Mouse (Mus musculus) gastrocnemius, postnatal 4 days (tissue): ENCODE results near the gene Lrrc23. TPM values are rescaled to one million over a fixed set of nuclear protein-coding genes. Genes with fewer than 3 reads are reported as not detected.
A peak's percentile ranks its signal among the peaks of the same experiment; 100 is the strongest.
"Not testable (repeated sequence)": the region's sequence is repeated elsewhere in the genome, so short reads cannot be mapped to it uniquely, and the experiment has no call there.

Source experiments
- DNase-seq, 2 experiments: peaks; one replicate each; pipeline ENCODE4 v3.0.0; 2021 to 2022; ENCODE audit warnings: low spot score in 2 of 2, mixed read lengths in 2 of 2
- long read RNA-seq, 2 experiments: library from polyadenylated mRNA; stranded (forward); transcript quantifications; one replicate each; pipeline ENCODE4 v2.0.0; 2021
- total RNA-seq, 2 experiments: library from RNA; stranded (reverse); gene quantifications; 2 replicates each; pipeline ENCODE4 v1.2.3; 2021

Lrrc23 gene
- total RNA-seq = not detected
- long read RNA-seq, experiment 1, partial matches to known transcripts = 0 of 1 reads
- long read RNA-seq, experiment 1, other reads (novel, unspliced or antisense) = 1 of 1 reads
- long read RNA-seq, experiment 2, partial matches to known transcripts = 0 of 1 reads
- long read RNA-seq, experiment 2, other reads (novel, unspliced or antisense) = 1 of 1 reads

DNA sequence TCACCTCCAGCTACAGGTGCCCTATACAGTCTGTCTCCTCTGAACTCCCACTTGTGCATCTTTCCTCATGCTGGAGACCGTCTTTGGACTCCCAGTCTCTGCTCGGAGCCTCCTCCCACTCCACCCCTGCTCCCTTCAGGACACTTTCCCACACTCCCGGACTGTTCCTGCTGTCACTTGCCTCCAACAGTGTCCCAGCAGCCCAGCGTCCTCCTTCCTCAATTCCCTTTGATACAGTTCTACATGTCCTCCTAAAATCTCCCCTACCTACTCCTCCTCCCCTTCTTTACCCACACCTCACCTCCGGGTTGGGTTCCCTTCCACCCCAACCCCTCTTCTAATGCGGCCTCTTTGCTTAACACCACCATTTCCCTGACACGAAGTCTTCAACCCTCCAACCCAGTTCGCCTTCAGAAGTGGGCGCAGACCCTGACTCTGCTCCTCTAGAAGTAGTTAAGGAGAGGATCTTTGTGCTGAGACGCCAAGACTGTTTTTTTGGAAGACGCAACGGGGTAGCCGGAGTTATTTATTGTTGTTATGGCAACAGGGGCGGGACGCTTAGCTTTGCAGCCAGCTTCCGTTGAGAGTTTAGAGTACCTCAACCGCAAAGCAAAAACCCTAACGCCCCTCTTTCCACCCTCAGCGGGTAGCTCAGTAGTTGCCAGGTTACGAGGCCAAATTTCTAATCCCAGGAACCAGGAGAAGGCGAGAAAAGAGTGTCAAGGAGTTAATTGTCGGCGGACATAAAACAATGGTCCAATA is at the start of gene Lrrc23:
Gene Lrrc23 (minus strand): TSS at position 506 of the 762 bp plus-strand sequence.
- peak in 1 of 2 experiments; percentile 29 for DNase-seq

DNA sequence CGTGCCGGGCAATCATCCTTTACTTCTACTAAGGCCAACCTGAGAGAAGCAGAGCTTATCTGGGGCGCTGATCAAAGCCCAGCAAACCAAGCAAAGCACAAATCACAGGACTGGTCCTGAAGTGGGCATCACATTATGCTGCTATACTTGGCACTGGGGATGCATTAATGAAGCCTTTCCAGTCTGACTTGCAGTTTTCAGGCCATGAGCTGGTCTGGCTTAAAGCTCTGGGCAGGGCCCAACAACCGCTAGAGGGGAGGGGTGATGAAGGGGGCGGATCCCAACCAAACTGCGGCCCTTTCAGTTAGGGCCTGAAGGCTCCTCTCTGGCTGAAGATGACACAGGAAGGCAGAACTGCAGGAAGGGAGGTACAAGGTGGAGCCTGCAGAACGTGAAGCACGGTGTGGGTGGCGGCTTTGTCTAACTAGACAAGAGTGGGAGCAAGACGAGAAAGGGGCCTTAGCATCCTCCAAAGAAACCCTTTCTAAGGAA is 48.6 kb upstream of the Lrrc23 start:
- DNase-seq = no peak

DNA sequence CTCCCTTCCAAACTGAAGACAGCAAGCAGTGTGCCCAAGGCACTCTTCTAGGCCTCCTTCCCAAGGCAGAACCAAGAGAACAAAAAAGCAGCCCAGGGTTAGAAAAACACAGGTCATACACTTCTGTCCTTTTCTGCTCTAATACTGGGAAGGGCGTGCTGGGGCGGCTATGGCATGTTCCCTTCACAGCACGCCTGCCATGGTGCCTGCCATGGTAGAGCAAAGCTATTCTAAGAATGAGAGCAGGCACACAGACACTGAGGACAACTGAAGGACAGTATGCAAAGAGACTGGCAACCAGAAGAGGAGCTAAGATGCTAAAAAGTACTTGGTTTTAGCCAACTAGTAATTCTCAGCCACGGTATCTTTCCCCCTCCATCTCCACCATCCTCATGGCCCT is 42.5 kb upstream of the Lrrc23 start:
- DNase-seq = no peak

DNA sequence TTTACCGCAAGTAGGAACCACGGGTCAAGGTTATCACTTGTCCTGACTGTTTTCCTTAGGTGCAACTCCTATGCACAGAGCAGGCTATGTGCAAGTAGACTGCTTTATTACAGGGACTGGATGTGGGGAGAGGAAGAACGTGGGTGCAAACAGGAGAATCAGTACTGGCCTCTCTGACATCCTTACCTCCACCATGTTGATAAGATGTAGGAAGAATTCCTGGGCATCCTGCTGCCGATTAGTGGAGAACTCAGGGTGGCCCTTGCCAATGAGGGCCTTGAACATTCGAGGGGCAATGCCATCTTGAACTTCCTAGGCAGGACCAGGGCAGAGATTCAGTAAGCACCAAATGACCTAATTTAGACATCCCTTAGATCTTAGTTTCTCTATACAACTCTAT is 41.4 kb upstream of the Lrrc23 start:
- DNase-seq = no peak

DNA sequence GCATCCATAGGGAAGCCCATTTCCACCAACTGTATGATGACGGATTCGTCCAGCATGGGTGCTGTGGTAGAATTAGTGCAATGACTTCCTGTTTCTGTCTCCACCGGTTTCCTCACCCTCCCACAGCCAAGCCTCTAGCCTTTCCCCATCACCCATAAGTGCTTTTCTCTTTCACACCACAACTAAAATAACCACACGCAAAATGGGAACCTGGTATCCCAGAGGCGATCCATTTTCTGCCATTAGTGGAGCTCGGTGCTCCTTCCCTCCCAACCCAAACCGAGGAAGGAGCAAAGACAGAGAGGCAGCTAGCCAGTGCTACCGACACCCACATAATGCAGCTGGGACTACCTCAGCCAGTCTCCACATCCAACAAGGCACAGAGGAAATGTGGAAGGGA is 38.4 kb upstream of the Lrrc23 start:
- no peak for DNase-seq

DNA sequence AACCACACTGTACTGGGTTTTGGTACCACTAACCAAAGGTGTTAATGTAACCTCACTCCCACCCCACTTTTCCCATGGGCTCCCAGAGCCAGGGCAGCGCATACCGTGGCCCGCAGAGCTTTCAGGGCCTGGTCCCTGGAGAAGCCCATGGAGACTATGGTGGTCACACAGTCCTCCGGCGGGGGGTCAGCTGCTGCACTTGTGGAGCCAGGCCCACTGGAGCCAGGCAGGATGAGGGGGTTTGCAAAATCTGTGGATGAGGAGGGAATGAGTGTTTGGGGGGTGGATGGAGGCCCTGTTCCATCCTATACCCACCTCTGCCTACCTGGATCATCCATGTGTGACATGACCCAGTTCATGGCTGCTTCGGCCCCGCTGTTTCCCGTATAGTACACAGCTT is 38.0 kb upstream of the Lrrc23 start:
- DNase-seq = no peak

DNA sequence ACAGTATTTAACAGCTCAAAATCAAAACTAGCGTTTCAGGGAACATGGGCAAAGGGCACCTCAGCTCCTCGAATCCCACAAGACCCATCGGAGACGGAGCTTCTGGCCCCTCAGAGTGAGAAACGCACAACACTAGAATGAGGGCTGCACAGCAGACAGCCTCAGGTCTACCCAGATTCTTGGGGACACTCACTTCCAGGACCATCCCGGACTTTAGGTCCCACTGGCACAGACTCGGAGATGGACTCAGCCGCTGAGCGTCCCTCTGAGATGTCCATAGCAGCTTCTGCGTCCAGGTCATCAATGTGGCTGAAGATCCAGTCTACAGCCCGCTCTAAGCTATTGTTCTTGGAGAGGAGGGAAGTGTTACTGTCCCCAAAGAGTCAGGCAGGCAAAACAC is 37.6 kb upstream of the Lrrc23 start:
- no peak for DNase-seq

DNA sequence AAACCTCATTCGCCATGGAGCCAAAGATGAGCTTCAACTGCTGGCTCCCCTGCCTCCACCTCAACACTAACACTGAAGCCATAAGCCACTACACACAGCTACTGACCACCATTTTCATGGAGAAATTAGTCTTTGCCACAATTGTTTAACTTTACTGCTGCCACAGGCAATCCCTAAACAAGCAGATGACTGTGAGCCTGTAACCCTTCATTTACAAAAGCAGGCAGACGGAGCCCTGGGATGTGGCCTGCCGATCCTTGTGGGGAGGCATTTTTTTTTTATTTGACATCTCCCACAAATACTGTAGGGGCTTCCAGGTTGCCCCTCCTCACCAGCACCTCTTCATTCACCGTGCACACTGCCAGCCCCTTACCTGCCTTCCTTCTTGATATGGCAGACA is 37.1 kb upstream of the Lrrc23 start:
- no peak for DNase-seq

DNA sequence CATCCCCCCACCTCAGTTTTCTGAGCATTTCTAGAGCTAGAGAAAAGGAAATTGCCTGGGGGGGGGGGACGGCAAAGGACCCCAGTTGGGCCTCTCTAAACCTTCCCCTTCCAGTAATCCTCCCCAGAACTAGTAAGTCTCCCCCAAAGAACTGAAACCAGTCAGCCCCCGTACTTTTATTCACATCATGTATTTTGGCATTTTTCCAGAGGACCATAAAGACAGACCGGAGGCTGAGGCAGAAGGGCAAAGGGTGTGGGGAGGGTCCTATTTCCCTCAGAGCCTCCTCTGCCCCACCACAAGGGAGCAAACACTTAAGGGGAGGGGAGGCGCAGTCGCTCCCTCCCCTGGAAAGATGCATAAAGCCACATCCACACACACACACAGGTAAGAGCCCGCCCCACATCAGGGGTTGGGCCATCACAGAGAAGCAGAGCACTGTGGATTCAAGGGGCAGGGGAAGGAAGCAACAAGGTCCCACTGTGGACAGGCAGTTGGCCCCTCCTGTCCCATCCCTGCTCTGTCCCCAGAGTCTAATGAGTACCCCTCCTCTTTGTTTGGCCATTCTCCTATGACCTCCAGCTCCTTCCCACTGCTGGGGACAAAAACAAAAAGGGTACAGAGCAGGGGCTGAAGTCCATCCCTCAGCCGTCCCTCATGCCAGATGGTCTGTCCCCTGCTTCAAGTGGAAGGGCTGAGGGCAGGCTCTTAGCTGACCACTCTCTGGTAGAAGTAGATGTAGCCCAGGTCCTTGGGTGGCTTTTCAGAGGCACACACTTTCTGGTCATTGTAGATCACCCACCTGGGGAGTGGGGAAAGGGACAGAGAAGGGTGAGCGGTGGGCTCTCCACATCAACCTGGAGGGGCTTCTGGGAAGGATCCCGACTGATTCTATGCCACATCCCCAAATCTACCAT is 35.6 kb upstream of the Lrrc23 start:
- DNase-seq = no peak

DNA sequence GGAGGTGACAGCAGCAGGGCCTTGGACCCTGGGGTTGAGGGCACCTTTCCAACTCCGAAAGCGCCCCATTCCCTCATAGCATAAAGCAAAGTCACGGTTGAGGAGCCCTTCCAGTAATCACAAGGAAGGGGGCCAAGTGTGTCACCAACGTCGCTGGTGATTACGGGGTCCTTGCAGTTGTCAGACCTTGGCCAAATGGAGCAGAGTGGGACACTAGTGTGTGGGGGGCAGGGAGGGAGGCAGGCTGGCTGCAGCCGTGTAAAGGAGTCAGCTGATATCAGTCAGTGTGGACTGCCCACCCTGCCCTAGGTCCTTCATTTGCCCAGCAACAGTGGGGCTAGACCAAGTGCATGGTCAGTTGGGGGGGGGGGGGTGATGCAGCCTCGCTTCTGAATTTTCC is 34.9 kb upstream of the Lrrc23 start:
- DNase-seq = no peak

DNA sequence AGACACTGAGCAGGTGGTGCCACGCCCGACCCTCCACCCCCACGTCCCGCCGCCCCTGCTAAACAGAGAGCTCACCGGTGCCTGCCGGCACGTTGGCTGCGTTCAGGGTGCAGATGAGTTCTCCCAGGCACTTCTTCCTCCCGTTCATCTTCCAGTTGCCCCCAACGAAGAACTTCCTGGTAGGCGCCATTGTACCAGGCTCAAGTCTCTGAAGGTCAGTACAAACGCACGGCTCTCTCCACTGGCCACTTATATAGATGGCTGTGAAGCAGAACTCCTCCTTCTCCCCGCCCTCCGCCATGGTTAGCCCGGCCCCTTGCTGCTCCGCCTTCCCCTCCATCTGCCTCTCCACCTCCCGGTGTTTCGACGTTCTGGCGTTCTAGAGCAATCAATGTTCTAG is 34.4 kb upstream of the Lrrc23 start, which contains the start of gene Tpi1:
Gene Tpi1 (minus strand): TSS at position 364 of the 400 bp plus-strand sequence.
- DNase-seq = peak; percentile 78 to 91

DNA sequence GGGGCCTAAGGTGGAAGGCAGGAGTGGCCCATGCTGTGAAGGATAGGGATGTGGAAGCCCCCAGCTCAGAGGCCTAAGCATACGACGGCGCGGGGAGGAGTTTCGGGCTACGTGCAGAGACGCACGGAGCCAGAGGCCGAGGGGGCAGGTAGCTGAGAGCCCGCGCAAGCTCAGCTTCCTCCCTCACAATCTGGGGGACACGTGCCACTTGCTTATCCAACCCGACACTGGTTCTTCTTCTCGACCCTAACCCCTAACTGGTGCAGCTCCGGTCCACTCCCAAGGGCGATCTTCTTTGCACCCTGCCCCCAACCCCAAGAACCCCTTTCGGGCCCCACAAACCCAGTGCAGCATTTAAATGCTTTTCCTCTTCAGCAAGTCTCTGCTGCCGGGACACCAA is 34.0 kb upstream of the Lrrc23 start:
- peak in 1 of 2 experiments; percentile 66 for DNase-seq

DNA sequence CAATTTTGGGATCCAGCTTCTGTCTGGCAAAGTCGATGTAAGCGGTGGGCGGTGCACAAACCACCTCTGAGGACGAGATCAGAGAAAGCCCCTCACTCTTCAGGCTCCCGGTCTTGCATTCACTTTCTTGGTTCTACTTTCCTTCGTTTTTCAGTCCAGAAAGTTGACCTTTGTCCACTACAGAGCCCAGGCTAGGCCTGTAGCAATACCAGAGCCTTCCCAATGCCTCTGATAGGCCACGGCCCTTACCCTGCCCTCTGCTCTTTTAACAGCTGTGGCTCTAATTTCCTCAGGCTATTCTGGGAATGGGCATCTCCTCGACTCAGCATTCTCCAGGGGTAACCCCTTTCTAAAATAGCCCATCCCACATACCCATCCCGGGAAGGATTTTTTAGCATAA is 33.3 kb upstream of the Lrrc23 start:
- no peak for DNase-seq

DNA sequence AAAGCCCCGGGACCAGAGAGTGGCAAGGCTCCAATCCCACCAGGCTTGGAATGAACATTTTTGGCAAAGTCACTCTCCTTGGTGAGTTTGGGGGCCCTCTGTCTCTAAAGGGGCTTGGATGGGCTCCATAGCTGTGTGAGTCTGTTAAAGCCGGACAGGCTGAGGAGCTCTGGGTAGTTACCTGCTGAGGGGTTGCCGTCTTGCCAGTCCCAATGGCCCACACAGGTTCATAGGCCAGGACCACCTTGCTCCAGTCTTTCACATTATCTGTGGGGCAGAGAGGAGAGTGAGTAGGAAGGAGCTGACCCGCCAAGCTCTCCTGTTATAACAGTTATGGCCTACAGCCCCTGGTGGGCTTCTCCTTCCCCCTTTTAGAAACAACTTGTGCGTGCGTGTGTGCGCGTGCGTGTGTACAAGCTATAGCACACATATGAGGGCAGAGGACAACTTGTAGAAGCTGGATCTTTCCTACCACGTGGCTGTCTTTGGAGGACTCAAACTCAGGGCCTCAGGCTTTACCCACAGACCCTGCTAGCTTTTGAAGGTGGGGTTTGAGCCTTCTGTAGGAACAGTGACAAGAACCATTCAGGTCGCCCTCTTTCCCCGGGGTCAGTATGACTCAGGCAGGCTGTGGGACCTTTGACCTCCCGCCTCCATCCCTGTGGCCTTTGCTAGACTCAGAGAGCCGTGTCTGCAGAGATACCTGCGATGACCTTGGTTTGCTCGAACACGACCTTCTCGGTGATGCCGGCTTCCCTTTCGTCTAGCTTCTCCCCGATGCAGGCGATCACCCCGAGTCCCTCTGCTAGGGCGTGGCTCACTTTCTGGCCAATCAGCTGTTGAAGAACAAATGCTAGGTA is 32.4 kb upstream of the Lrrc23 start:
- DNase-seq = no peak

DNA sequence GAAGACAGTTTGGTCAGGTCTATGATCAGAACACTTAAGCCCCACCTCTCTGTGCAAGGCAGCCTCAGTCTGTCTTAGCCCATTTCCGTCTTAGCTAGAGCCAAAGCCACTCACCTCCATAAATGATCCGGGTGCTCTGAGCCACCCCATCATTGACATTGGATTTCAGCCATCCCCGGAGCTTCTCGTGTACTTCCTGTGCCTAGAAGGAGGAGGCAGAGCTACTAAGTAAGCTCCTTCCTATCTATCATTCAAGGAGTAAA is 31.8 kb upstream of the Lrrc23 start:
- no peak for DNase-seq

DNA sequence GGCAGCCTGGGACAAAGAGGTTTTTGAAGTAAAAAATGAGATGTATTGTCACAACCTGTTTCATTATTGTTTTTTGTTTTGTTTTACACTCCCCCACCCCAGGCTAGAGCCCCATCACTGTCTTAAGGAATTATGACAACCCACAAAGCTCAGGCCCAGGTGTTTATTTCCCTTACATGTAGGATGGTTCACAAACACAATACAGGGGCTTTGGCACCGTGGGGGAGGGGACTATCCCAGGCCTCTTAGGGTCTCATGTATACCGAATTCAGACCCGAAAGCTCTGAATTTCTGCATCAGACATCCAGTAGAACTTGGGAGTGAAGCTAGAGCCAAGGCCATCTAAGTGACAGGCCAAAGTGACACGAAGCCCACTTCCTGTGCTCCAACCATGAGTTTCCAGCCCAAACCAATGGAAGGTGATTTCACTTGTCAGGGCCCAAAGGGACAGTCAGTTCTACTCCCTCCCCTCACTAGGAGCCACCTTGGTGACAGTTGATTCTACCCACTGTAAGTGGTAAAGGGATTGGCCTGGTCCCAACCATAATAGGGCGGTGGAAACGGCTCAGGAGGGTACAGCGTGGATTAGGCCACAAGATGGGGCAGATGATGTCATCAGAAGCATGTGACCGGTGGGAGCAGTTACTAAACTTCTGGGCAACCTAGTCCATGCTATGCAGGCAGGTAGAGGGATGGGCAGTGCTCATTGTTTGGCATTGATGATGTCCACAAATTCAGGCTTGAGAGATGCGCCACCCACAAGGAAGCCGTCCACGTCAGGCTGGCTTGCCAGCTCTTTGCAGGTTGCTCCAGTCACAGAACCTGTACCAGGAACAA is 31.3 kb upstream of the Lrrc23 start:
- DNase-seq = not testable (repeated sequence)

DNA sequence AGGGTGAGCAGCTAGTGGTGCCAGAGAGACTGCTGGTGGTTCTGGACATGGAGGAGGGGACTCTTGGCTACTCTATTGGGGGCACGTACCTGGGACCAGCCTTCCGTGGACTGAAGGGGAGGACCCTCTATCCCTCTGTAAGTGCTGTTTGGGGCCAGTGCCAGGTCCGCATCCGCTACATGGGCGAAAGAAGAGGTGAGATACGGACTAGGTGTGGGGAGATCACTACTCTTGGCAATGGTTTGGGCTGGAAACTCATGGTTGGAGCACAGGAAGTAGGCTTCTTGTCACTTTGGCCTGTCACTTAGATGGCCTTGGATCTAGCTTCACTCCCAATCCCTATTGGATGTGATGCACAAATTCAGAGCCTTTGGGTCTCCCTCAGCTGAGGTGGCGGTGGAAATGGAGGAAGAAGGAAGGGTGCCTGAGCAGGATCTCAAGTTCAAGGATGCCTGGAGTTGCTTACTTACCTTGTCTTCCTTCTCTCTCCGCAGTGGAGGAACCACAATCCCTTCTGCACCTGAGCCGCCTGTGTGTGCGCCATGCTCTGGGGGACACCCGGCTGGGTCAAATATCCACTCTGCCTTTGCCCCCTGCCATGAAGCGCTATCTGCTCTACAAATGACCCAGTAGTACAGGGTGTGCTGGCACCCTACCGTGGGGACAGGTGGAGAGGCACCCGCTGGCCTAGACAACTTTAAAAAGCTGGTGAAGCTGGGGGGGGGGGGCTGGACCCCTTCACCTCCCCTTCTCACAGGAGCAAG is 30.4 kb upstream of the Lrrc23 start:
- no peak for DNase-seq

DNA sequence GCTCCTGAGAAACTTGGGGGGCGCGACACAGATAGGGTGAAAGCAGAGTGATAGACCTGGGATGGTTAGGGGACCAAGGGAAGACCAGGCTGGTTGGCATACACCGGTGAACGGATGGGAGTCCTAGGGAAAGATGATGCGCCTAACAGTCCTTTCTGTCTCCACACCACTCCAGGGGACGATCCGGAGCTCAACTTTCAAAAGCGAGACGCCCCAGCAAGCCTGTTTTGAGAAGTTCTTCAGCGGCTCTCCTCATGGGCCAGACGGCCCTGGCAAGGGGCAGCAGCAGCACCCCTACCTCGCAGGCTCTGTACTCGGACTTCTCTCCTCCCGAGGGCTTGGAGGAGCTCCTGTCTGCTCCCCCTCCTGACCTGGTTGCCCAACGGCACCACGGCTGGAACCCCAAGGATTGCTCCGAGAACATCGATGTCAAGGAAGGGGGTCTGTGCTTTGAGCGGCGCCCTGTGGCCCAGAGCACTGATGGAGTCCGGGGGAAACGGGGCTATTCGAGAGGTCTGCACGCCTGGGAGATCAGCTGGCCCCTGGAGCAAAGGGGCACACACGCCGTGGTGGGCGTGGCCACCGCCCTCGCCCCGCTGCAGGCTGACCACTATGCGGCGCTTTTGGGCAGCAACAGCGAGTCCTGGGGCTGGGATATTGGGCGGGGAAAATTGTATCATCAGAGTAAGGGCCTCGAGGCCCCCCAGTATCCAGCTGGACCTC is 29.7 kb upstream of the Lrrc23 start:
- DNase-seq = peak; percentile 75 to 86
